Mouse (Mus musculus): ENCODE measurements around the gene Slc25a35.

- TF ChIP-seq POLR2A (IDR thresholded peaks at IDR 0.05; ENCODE audit: control insufficient read depth, extremely low read depth, insufficient read depth, low read length, poor library complexity) = no peak
- TF ChIP-seq CTCF (IDR thresholded peaks at IDR 0.05; ENCODE audit: borderline replicate concordance, control insufficient read depth, extremely low read depth, insufficient read depth, low read length, poor library complexity) = no peak
Measured at GRCm38 (mm10) chr11:68957971-68958370, 10.0 kb upstream of the Slc25a35 start.

All from thymus, adult 2 months (tissue).